Mouse (Mus musculus) brain, embryonic 18.5 days (tissue): Measurements from ENCODE around the gene Pced1a.

Source experiments
- DNase-seq: peaks from one replicate; pipeline ENCODE4 v3.0.0-alpha.2; 2012; ENCODE audit warnings: low read depth, low spot score

The Pced1a gene

DNA sequence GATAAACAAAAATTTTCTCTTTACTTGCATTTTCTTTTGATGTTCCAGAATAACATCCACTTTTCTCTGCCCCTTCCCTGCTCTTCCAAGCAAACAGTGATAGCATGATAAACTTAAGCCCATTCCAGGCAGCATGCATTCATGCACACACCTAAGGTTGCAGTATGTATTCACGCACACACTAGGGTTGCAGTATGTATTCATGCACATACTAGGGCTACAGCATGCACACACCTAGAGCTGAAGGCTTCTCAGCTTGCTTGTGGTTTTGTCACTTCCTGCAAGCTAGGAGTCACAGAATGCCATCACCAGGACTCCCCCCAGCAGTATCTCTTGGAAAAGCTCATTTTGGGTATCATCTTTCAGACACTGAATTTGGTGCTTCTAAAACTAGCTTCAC, 12.3 kb upstream of the Pced1a start:
- DNase-seq: no peak

DNA sequence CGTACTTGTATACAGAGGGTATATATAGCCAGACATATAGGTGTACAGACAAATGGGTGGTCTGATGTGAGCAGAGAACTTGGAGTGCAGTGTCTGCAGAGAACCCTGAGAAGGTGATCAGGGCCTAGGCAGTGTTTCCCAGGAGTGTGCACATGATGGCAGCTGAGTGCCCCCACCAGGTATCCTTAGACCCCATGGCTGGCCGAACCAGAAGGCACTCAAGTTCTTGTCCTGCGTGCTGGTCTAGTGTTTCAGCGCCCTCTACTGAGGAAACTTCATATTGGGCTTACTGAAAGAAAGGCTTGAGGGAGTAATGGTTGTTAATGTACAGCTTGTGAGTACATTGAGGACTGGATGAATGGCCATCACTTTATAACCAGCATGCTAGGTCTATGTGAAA, 8.7 kb upstream of the Pced1a start:
- no peak for DNase-seq

DNA sequence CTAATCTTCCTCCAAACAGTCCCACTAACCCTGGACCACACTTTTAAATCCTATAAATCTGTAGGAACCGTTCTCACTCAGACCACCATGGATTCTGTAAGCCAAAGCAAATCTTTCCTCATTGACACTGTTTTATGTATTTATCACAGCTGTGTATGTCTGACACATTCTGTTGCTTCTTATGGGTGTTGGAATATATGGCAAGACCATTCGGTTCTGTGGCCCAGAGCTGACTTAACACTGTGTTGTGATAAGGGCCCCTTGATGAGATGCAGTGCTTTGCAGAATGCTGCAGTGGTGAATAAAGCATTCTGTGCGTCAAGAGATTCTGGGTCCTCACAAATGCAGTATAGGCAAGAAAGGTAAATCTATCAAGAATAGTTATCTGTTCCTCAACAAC, 7.7 kb upstream of the Pced1a start:
- DNase-seq: no peak

DNA sequence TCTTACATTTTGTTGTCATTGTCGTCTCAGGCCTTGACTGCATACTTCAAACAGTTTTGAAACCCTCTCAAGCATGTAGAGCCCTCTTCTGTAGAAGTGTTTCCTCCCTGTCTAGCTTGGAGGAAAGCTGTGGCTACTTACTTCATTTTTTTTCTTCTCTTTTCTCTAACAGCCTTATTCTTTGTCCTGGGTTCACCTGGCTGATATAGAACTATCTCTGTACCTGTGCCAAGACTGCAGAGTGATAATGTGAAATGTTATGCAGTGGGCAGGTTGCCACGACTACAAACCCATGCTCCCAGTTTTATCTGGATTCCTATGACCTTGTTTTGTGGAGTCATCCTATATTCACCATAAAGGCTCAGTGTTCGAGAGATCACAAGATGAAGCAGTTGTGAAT, 6.0 kb upstream of the Pced1a start:
- no peak for DNase-seq

DNA sequence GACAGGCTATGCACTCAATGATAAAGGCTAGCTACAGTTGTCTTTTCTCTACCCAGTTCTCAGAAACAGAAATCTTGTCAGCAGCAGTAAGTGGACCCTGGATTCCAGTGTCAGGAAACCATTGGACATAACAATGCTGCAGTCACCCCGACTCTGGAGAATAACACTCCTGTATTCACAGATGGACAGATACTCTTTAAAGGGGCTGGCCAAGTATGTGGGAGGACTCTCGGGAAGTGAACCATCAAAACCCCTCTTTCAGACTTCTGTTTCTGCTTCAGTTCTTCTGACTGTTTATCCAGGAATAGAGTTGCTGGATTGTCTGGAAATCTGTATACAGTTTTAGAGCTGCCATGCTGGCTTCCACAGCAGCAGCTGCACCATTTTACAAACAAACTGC, 5.3 kb upstream of the Pced1a start:
- DNase-seq: no peak

DNA sequence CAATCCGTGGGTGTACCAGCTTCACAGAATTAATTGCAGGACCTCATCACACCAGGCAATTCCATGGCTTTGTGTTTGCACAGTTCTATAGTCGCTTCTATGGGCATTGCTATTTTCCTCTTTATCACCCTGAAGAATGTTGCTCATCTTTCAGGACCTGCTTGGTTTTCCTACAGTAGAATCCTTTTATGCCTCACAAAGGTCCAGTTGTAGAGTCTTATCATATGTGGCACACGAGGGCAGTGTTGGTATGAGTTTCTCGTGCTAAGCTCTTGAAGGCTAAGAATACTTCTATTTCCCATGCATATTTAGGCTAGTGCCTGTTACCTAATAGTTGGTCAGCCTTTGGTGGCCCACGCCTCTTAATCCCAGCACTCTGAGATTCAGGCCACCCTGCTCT, 611 bp upstream of the Pced1a start:
- no peak for DNase-seq

DNA sequence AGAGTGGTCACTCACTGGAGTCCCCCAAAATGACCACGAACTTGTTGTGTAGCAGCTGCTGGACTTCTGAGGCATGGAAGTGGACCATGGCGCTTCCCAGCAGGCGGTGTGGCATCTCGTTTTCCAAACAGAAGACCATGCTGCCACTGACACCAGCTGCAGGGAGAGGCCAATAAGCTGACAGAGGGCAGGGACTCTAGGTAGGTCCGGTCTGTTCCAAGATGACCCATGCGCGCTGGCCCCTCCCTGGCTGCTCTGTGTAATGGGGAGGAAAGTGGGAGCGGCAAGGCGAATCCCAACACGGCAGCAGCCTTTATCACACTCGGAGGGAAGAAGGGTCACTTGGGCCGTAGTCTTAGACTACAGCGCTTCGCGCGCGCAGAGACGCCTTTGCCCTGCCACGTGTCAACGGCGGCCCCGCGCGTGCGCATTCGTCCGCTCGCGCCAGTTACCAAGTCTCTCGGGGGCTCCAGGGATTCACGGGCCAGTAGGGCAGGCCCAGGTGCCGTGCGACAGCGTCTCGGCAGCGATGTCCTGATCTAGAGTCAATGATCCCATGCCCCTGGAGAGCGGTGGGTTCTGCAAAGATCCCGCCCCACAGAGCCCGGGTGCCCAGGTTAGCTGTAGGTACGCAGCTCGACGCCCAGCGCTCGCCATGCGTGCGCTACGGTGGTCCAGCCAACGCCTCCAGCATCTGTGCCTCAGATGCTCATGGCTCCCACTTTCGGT, 940 bp downstream of the Pced1a start:
- peak; percentile 54 for DNase-seq

DNA sequence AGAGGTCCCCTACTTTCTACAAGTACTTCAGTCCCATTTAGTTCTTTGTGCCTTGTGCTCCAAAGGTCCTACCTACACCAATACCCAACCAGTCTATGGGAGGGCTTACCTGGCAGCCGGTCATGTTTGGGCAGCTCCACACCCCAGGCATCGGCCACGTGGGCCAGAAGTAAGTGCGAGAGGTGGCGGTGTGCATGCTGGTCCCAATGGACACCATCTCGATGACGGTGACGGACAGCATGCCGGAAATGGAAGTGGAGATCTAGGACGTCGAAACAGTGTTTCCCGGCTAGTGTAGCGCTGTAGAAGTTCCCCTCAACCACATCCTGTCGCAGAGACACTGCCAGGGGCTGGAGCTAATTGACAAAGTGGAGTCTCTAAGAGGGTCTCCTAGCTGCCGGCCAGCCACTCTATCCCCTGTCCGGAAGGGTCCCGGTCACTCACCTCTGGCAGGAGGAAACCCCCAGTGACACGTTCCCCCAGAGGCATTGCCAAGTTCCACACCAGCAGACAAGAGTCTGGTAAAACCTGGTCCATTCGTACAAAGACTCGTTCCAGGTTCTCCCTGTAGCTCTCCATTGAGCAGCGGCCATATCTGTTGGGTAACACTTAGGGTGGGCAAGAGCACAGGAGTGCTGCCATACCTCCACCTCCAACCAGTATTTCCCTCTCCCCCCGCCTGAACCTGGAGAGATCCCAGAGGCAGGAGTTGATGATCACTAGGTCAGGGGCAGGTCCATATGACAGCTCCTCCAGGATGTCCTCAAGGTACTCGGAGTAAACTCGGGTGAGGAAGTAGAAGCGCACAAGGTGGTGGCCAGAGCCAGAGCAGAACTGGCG, 2.5 kb downstream of the Pced1a start:
- no peak for DNase-seq

DNA sequence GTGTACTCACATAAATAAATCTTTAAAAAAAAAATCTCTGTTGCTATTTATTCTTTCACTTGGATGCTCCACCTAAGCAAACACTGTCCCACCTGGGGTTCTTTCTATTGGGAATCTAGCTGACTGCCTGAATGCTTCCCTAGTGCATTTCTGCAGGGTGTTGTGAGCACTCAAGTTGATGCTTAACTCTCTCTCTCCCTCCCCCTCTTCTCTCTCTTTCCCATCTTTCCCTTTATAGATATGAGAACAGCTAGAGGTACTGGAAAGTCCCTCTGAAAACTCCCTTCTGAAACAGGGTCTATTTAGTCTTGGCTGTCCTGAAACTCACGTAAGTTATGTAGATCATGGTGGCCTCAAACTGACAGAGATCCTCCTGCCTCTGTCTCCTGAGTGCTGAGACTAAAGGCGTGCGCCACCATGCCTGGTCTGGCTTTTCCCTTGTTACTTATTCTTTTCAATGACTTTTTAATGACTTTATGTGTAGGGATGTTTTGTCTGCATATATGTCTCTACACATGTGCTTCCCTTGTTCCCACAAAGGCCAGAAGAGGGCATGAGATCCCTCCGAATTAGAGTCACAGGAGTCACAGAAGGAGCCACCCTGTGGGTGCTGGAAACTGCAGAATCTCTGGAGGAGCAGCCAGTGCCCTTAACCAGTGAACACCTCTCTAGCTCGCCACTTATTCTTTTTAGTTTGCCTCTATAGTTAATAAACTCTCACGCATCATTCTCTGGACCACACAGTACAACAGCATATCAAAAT, 10.2 kb downstream of the Pced1a start:
- DNase-seq: no peak

DNA sequence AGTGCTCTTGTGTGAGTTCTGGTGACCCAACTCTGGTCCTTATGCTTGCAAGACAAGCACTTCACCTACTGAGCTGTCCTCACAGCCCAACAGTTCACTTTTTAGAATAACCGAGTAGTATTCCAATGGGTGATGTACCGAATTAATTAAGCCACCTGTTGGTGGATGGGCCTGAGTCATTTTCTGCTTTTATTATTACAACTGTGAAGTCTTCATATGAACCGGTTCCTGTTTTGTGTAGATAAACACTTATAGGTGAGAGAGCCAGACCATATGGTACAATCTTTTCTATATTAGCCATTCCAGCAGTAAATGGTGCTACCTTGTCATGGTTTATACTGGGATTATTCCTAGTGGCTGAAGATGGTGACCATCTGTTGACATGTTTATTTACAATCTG, 11.7 kb downstream of the Pced1a start:
- no peak for DNase-seq

DNA sequence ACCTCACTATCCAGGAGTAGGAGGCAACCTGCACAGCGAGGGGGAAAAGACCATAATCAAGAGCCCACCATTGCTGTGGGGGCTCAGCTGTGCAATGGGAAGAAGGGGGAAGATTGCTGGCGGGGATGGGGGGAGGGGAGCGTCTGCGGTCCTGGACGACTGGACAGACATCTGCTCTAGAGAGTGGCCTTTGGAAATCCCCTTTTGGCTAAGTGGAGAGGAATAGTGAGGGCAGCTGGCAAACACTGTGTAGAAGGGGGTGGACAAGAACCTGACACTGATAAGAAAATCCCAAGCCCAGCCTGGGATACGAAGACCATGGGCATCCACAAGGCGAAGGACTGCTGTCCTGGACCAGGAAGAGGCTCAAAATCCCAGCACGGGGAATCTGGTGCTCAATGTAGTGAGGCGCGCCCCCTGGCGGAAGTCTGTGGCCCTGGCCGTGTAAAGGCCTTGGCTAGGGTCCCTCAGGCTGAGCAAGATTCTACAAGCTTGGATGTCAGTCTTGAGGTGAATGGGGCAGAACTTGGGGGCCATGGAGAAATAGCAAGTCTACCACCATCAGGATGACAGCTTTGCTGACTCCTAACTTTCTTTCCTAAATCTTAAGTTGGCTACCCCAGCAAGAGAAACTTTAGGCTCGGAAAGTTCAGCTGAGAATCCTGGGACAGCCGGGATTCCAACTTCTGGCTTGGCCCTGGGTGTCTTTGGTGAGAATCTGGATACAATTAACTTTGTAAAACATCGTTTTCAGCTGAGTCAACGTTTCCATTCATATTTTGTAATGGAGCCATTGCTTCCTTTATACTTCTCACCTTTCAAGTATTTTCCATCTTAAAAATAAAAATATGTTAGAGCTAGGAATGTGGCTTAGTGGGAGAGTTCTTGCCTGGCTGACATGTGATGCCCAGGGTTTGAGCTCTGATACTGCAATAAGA, 12.7 kb downstream of the Pced1a start:
- no peak for DNase-seq

DNA sequence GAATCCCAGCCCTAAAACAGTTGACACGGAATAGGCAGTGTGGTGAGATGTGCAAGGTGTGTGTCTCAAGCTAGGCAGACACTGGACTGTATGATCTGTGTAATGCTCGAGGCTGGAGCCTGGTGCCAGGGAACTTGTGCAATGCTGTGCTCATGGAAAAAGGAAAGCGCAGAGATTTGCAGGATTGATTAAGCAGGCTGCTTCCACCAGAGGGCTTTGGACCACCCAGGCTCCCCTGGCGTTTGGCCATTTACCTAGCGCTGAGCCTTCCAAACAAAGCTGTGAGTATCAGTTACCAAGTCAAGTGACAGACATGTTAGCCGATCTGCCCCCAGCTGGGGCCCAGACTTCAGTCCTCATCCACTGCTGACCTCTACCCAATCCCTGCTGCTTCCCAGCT, 16.3 kb downstream of the Pced1a start:
- DNase-seq: no peak

DNA sequence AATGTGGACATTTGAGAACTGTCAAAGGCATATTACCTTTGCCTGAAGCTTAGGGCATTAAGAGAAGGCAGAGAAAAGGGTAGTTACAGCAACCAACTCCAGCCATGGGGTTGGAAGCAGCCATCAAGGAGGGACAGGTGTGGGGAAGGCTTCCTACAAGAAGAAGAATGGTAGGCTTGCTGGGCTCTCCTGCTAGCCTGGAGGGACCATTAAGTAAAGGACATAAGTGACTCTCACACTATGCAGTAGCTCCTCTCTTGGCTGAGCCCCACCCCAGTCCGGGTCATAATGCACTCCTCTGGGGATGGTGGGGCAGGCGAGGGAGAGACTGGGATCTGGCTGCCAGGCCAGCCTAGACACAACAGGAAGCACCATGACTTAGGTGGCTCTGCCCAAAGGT, 18.3 kb downstream of the Pced1a start, which contains the start of gene Tmem239:
Gene Tmem239 (plus strand): TSS at position 301 of the 400 bp plus-strand sequence.
- DNase-seq: no peak

DNA sequence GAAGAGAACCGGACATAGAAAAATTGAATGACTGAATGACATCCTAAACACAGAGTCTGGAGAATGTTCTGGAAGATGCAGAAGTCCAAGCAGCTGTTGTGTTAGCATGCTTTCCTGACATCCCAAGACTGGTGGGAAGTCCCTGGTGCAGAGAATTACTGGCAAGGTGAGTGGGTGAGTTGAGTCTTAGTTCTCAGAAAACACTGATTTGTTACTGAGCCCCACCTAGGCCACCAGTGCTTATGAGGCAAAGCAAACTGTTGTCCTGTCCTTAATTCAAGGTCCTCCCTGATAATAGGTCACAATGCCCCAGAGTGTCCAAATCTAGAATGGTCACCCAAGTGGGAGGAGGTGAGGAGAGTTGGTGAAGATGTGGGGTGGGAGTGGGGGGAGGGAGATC, 19.6 kb downstream of the Pced1a start, which contains the start of the genes Gm28372 and 1700020A23Rik:
Gene Gm28372 (plus strand): TSS at position 301 of the 400 bp plus-strand sequence.
Gene 1700020A23Rik (plus strand): TSS at position 321 of the 400 bp plus-strand sequence.
- no peak for DNase-seq

DNA sequence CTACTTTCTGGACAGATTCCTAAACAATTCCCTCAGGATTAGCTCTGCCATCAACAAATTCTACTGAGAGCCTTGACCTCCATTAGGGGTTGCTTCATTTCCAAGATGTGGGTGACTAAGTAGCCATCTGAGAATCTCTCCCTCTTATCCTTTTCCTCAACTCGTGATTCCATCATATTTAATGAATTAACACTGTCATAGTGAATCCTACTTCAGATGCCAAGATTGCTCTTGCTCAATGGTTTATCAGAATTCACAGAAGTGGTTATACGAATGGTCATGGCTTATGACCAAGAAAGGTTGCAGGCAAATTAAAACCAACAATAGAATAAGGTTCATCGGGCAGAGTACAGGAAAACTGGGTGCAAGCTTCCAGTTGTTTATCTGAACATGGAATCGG, 22.6 kb downstream of the Pced1a start:
- DNase-seq: no peak

DNA sequence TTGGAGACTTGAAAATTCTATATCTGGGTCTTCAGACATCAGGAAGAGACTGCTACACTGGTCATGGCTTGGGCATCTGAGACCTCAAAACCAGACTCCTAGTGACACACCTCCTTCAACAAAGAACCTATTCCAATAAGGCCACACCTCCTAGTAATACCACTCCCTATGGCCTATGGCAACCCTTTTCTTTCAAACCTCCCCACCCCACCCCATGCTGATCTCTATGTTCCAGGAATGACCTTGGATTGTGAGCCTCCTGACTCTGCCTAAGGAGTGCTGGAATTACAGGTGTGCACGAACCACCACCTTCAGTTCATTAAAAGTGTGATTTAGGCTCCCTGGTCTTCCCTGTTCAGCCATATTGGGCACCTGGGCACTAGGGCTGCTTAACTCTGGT, 24.5 kb downstream of the Pced1a start:
- DNase-seq: no peak

DNA sequence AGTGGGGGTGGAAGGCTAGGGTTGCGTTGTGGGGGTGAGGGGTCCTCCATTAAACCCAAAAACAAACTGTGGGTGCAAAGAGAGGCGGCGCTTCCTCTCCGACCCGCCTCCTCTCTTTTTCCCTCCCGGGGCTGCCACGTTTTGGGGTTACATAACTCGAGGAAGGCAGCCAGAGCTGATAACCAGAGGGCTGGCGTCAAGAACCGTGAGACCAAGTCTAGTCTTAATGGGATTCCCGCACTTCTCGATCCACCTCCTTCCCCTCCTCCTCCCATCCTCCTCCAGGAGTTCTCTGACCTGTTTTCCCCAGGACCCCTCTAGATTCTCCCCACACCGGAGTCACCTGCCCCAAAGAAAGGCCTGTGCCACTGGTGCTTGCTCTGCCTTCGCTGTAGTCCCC, 26.4 kb downstream of the Pced1a start:
- DNase-seq: no peak

DNA sequence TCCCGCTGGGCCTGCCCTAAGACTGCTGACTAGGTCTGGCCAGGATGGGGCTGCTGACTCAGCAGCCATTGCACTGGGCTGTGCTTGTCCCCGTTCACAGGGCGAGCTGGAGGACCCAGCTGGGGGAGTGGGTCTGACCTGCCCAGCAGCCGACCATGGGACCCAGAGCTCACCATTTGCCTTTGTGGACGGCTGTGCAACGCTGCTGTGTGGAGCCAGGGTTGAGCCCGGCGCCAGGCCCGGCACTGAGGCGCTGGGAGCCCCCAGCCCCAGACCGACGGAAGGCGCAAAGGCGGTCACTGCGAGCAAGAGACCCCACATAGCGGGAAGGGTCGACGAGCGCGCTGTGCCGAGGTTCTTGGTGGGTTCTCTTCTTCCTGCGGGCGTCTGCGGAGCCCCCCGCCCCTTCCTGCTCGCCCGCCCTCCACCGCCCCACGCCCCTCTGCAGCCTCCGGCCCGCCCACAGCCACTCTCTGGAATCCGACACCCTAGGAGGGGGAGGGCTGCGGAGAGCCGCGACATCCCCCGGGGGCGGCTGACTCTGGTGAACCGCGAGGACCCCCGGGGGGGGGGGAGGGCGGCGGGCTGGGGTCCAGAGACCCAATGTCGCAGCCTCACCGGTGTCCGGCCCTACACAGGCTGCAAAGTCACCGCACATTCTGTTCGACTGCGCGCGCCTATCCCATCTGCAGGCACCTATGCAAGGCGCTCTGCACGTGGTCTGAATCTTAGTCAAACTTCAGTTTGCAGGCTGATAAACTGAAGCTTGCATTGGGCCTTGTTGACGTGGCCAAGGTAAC, 27.1 kb downstream of the Pced1a start, which contains the start of gene Cpxm1:
Gene Cpxm1 (minus strand): TSS at position 389 of the 800 bp plus-strand sequence.
- no peak for DNase-seq

DNA sequence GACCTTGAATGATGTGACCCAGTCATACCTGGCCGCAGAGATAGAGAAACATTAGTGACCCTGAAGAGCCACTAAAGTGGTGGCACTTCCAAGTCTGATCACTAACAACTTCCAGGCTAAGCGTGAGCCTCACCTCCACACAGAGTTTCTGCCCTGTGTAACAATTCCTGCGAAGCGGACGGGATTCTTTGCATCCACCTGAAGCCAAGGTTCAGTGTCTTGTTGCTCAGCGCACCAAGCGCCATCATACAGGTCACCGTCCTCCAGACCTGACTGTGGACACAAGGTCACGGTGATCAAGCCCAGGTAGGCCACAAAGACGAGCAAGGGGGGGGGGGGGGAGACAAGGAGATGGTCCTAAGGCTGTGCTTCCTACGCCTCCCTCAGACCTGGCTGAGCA, 28.8 kb downstream of the Pced1a start:
- DNase-seq: no peak

DNA sequence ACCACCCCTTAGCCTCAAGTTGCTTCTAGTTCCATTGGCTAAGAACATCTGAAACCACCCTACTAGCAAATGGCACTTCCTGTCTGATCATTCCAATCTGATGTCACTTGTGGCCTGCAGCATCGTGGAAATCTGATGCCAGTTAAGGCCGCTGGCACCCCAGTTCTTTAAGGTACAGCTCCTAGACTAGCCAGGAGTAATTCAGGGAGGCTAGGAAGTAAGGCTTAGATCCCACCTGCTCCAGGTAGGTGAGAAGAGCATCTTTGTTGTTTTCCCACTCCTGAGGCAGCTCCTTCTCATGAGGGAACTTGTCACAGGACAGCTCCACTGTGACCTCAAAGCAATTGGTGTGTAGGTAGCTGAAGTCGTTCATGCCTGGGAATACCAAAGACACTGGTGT, 31.7 kb downstream of the Pced1a start:
- DNase-seq: no peak
